Mouse (Mus musculus): ENCODE measurements around the gene Atp2a1.

- TF ChIP-seq CTCF (IDR thresholded peaks at IDR 0.05; ENCODE audit: low read depth) (no peak), EP300 (IDR thresholded peaks at IDR 0.05; ENCODE audit: low read depth) (no peak)
These were observed 28.1 kb upstream of the Atp2a1 start for GRCm38 (mm10) chr7:126491005-126491404.
